Mouse (Mus musculus) lung, adult 2 months (tissue): Measurements from ENCODE around the gene 1700012B07Rik.

ENCODE experiments used
- CTCF ChIP-seq: fragments of 200-500 bp; IDR thresholded peaks from 2 replicates; pipeline ENCODE4 v1.5.1; 2011; ENCODE audit warnings: mild to moderate bottlenecking, low read length, control low read depth; ENCODE audit not compliant: insufficient read depth
- POLR2A ChIP-seq: fragments of 200-500 bp; IDR thresholded peaks from 2 replicates; pipeline ENCODE4 v1.6.1; 2011; ENCODE audit warnings: low read depth, mild to moderate bottlenecking, control low read depth, low read length, borderline replicate concordance; ENCODE audit errors: extremely low read depth

- TF ChIP-seq POLR2A: no peak
- TF ChIP-seq CTCF: no peak
Observed at GRCm38 (mm10) chr11:109873161-109873775, 45.4 kb upstream of the 1700012B07Rik start.
